Mouse (Mus musculus) liver, embryonic 13.5 days (tissue): ENCODE results near the gene Lmnb2. TPM values are rescaled to one million over a fixed set of nuclear protein-coding genes. Genes with fewer than 3 reads are reported as not detected.

Source experiments
- ATAC-seq: fragments of 200-750 bp; cut with Nextera tagmentation; 2 replicates; pipeline ENCODE4 v1.8.0; 2017; ENCODE audit warnings: low read depth, mild to moderate bottlenecking, moderate number of reproducible peaks, moderate library complexity
- DNase-seq: peaks from one replicate; pipeline ENCODE4 v3.0.0; 2022
- H3K27ac ChIP-seq: fragments of 300-500 bp; sonication (generic); 2 replicates; pipeline ENCODE4 v1.5.1; 2015; ENCODE audit warnings: moderate library complexity, mild to moderate bottlenecking, inconsistent platforms
- H3K27me3 ChIP-seq: fragments of 300-500 bp; sonication (generic); 2 replicates; pipeline ENCODE4 v1.6.1; 2015; ENCODE audit warnings: mild to moderate bottlenecking, inconsistent platforms
- H3K36me3 ChIP-seq: fragments of 300-500 bp; sonication (generic); 2 replicates; pipeline ENCODE4 v1.6.1; 2015; ENCODE audit warnings: mild to moderate bottlenecking, inconsistent platforms
- H3K4me1 ChIP-seq: fragments of 300-500 bp; sonication (generic); replicated peaks from 2 replicates; pipeline ENCODE4 v1.6.1; 2015; ENCODE audit warnings: inconsistent platforms
- H3K4me2 ChIP-seq: fragments of 300-500 bp; sonication (generic); 2 replicates; pipeline ENCODE4 v1.6.1; 2015; ENCODE audit warnings: inconsistent platforms, mild to moderate bottlenecking, moderate library complexity
- H3K4me3 ChIP-seq: fragments of 300-500 bp; sonication (generic); replicated peaks from 2 replicates; pipeline ENCODE4 v1.5.1; 2015; ENCODE audit warnings: mild to moderate bottlenecking, inconsistent platforms
- H3K9ac ChIP-seq: fragments of 300-500 bp; sonication (generic); 2 replicates; pipeline ENCODE4 v1.6.1; 2015; ENCODE audit warnings: mild to moderate bottlenecking, inconsistent platforms
- H3K9me3 ChIP-seq: fragments of 300-500 bp; sonication (generic); replicated peaks from 2 replicates; pipeline ENCODE4 v1.6.1; 2016; ENCODE audit warnings: inconsistent platforms
- WGBS: fragments of 180-500 bp; shearing (Covaris S2); methylation state at CpG from one replicate; pipeline ENCODE4 v1.1.7; 2015; ENCODE audit not compliant: insufficient replicate concordance; 5-methylcytosine and 5-hydroxymethylcytosine counted together
- polyA plus RNA-seq: library from polyadenylated mRNA; unstranded; fragments of >200 nt; fragmentation: Nextera tagmentation; extraction: Ambion mirVana; gene quantifications from 2 replicates; pipeline ENCODE4 v1.2.1, GENCODE M21; 2015

Gene Lmnb2
- polyA plus RNA-seq, 1 experiment from 2014 or later: 14.0 TPM

DNA sequence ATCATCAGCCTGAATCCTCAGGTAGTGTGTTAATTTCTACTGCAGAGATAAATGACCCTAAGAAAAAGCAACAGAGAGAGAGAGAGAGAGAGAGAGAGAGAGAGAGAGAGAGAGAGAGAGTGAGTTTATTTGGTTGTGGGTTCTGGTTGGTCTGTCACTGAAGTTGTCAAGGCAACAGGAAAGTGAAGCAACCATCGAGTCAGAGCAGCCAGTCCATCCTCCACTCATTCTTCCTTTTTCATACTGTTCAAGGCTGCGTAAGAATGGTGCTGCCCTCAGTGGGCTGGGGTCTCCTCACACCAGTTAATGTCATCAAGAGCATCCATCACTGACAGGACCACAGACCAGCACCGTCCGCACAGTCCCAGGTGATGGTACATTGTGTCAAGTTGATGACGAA lies 26.2 kb upstream of the Lmnb2 start:
- ATAC-seq (no peak), DNase-seq (no peak)
- H3K27me3 ChIP-seq: peaks cover 14% of the 10 kb centered on the region
- H3K4me2 ChIP-seq: no peak overlapping the region
- H3K27ac ChIP-seq: no peak overlapping the region
- WGBS: 62% methylated on average over 5 of the region's 5 CpGs
- H3K4me1 ChIP-seq: peaks cover 45% of the 10 kb centered on the region
- no peaks in the 10 kb centered on the region for H3K36me3 ChIP-seq
- H3K4me3 ChIP-seq: no peak overlapping the region
- H3K9me3 ChIP-seq: no peaks in the 10 kb centered on the region
- no peak overlapping the region for H3K9ac ChIP-seq

DNA sequence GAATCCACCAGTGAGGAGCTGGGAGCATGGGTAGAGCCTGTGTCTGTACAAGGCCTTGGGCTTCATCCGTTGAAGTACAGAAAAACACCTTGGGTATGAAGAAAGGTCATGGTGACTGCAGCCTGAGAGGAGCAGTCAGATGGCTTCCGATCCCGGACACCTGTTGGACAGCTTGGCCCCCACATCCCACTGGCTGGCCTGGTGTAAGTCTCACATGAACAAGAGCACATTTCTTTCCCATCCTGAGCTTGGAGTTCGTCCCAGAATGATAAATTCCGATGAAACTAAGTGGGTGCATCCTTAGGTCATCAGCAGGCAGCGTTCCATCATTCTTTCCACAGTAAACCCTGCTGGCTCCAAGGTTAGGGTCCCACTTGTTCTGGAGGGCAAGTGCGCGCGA lies 25.7 kb upstream of the Lmnb2 start:
- 74% methylated on average over 9 of the region's 9 CpGs for WGBS
- ATAC-seq: no peak
- DNase-seq: no peak
- Histone ChIP-seq H3K27me3 (peaks cover 19% of the 10 kb centered on the region), H3K4me1 (peaks cover 44% of the 10 kb centered on the region), H3K27ac (no peak overlapping the region), H3K4me2 (no peak overlapping the region), H3K9ac (no peak overlapping the region), H3K9me3 (no peaks in the 10 kb centered on the region), H3K4me3 (no peak overlapping the region), H3K36me3 (no peaks in the 10 kb centered on the region)

DNA sequence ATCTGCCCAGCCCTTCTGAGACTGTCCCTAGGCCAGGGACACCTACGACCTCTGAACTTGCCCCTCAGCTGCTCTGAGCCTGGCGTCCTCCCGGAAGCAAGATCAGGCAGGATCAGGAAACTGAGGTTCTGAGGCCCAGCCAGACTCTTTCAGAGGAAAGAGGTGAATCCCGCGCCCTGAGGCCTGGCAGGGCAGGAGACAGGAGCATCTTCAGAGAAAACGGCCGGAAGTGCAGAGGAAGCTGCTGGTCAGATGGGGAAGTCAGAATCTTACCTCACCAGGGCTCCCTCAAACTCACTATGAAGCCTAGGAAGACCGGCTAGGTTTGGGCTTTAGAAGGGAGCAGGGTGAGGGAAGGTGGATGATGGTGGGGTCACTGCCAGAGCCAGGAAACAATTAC lies 24.9 kb upstream of the Lmnb2 start:
- Histone ChIP-seq H3K9me3 (no peaks in the 10 kb centered on the region), H3K27me3 (peaks cover 27% of the 10 kb centered on the region), H3K4me2 (no peak overlapping the region), H3K9ac (no peak overlapping the region), H3K27ac (no peak overlapping the region), H3K4me3 (no peak overlapping the region), H3K36me3 (no peaks in the 10 kb centered on the region), H3K4me1 (peaks cover 38% of the 10 kb centered on the region)
- WGBS: 19% methylated on average over 8 of the region's 8 CpGs
- no peak for ATAC-seq
- no peak for DNase-seq

DNA sequence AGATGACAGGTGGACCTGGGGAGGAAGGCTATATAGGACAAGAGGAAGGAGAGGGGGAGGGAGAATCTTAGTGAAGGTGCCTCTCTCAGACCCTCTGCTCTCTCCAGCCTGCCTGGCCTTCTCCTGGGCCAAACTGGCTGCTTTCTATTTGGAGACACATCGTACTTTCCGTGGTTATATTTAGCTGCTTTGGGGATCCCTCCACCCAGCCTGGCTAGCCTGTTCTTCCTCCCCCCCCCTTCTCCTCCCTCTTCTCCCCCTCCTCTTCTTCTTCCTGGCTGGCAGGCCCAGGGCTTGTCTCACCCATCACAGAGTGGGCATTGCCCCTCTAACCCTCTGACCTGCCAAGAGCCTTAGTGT lies 22.9 kb upstream of the Lmnb2 start:
- Histone ChIP-seq H3K27me3 (peaks cover 47% of the 10 kb centered on the region), H3K9ac (no peak overlapping the region), H3K36me3 (no peaks in the 10 kb centered on the region), H3K4me1 (peaks cover 48% of the 10 kb centered on the region), H3K4me3 (no peak overlapping the region), H3K9me3 (no peaks in the 10 kb centered on the region), H3K4me2 (no peak overlapping the region), H3K27ac (no peak overlapping the region)
- ATAC-seq (no peak), DNase-seq (no peak)
- WGBS: 8% methylated on average over 2 of the region's 2 CpGs

DNA sequence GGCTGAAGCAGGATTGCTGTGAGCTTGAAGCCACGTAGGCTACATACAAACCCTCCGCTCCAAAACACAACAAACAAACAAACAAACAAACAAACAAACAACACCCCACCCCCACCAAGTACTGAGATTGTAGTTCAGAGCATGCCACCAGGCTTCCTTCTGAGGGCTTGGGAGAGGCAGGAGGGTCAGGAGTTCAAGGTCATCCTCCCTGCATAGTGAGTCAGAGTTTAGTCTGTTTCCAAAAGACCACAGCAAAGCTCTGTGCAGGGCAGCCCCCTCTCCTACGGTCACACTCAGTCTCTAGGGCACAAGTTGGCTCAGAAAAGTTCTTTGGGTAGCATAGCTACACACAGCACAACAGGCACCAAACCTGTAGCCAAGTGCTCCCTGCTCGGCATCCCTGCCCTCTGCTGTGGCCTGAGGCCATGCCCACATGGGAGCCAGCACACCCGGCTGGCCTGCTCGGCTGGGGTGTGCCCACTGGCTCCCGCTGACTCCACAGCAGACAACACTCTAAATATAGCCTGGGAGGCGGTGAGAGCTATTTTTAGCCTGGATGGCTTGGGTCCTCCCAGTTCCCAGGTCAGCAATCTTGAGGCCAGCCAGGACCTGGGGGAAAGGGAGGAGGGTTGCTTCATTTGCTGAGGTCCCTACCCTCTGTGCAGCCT lies 22.4 kb upstream of the Lmnb2 start:
- Histone ChIP-seq H3K4me3 (no peak overlapping the region), H3K27me3 (peaks cover 52% of the 10 kb centered on the region), H3K4me1 (peaks cover 53% of the 10 kb centered on the region), H3K27ac (0 out of 2 replicates have a peak overlapping the region, but pooled peaks have one; percentile 12), H3K9me3 (no peaks in the 10 kb centered on the region), H3K4me2 (peak overlapping the region; percentile 67), H3K9ac (peak overlapping the region; percentile 33; the same call in 1 of the 2 replicates), H3K36me3 (no peaks in the 10 kb centered on the region)
- DNase-seq (no peak), ATAC-seq (no peak)
- WGBS: 20% methylated on average over 8 of the region's 8 CpGs

DNA sequence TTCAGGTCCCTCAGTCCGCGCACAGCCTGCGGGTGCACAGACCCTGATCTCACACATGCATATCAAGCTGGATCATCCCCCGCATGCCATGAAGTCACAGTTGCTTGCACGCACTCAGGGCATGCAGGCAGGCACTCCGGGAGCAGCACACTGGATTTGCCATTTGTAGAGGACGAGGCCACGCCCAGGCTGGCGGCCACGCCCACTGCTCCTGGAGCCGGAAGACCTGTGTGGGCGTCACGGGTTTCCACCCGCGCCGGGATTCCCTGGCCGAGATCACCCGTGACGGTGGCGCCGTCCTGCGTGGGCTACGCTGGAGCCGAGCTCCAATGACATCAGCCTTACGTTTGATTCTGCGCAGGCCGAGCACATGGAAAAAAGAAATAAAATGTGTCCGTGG lies 21.6 kb upstream of the Lmnb2 start:
- DNase-seq (peak; percentile 75), ATAC-seq (peak; percentile 52)
- H3K27me3 ChIP-seq: peaks cover 58% of the 10 kb centered on the region
- peak overlapping the region; percentile 67 for H3K4me2 ChIP-seq
- H3K36me3 ChIP-seq: no peaks in the 10 kb centered on the region
- peaks cover 55% of the 10 kb centered on the region for H3K4me1 ChIP-seq
- H3K9me3 ChIP-seq: no peaks in the 10 kb centered on the region
- H3K27ac ChIP-seq: no peak overlapping the region
- peak overlapping the region; percentile 33 for H3K9ac ChIP-seq
- peak overlapping the region; percentile 49 for H3K4me3 ChIP-seq
- WGBS: 2% methylated on average over 28 of the region's 28 CpGs

DNA sequence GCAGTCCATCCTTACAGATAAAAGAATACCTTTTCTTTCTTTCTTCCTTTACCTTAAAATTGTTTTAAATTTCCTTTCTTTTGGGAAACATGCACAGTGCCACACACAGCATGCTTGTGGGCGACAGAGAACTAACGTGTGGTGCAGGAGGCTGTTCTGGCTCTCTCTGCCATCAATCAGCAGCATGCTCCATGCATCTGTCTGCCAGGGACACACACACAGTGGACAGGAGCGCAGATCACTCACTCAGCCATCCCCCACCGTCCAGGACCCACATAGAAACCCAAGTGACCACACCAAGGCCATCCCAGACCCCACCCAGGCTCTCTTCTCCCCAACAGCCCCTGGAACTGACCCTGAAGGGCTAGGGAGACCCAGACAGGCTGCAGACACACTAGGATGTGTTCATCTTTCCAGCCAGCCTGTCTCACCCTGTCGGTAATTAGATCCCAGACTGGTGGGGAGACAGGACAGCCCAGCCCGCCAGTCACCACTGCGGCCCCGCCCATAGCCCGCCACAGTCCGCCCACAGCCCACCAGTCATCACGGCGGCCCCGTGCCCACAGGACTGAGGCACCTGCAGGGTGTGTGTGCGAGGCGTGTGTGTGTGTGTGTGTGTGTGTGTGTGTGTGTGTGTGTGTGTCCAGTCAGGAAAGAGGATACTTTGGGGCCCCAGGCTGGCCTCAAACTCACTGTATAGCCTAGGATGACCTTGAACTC lies 20.9 kb upstream of the Lmnb2 start:
- H3K27me3 ChIP-seq: peaks cover 65% of the 10 kb centered on the region
- no peak for DNase-seq

DNA sequence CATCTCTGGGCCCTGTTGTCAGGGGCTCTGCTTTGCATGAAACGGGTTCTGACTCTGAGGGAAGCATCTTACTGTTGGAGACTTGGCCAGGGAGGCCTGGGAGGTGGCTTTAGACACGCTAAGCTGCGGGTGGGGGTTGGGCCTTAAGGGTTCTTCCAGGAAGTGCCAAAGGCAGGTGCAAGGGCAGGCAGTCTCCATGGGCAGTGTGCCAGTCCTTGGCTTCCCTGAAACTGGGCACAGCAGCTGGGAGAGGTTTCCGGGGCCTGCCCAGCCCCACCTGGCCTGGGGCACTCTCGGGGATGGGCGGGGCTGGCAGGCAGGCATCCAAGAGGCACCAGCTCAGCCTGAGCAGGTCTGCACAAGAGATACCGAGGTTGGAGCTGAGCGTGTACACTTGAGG lies 19.6 kb upstream of the Lmnb2 start:
- H3K27ac ChIP-seq: no peak overlapping the region
- no peak overlapping the region for H3K4me2 ChIP-seq
- ATAC-seq (no peak), DNase-seq (no peak)
- H3K9ac ChIP-seq: no peak overlapping the region
- H3K27me3 ChIP-seq: peaks cover 76% of the 10 kb centered on the region
- H3K36me3 ChIP-seq: no peaks in the 10 kb centered on the region
- H3K4me1 ChIP-seq: peaks cover 69% of the 10 kb centered on the region
- H3K4me3 ChIP-seq: no peak overlapping the region
- 27% methylated on average over 8 of the region's 8 CpGs for WGBS
- H3K9me3 ChIP-seq: no peaks in the 10 kb centered on the region

More for the DNA sequence above, 20.9 kb upstream of the Lmnb2 start:
- no peaks in the 10 kb centered on the region for H3K36me3 ChIP-seq
- WGBS: 16% methylated on average over 15 of the region's 15 CpGs
- H3K4me2 ChIP-seq: peak overlapping the region; percentile 67
- peaks cover 58% of the 10 kb centered on the region for H3K4me1 ChIP-seq
- H3K9ac ChIP-seq: peak overlapping the region; percentile 33
- ATAC-seq: peak; percentile 34
- peak overlapping the region; percentile 49 for H3K4me3 ChIP-seq
- H3K9me3 ChIP-seq: no peaks in the 10 kb centered on the region
- no peak overlapping the region for H3K27ac ChIP-seq

DNA sequence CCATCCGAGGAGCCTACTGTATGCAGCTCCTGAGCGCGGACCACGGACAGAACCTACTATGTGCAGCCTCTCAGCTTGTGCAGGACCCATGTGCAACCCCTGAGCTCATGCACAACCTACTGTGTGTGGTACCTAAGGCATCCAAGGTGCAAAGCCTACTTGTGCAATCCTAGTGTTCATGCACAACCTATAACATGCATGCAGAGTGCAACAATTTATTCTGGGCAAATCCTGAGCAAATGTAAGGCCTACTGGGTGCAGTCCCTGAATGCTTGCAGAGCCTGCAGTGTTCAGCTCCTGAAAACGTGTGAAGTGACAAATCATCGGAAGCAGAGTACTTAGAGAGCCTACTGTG lies 18.7 kb upstream of the Lmnb2 start:
- no peak overlapping the region for H3K27ac ChIP-seq
- H3K4me1 ChIP-seq: peaks cover 77% of the 10 kb centered on the region
- H3K4me2 ChIP-seq: peak overlapping the region; percentile 55
- no peak for ATAC-seq
- no peaks in the 10 kb centered on the region for H3K36me3 ChIP-seq
- no peaks in the 10 kb centered on the region for H3K9me3 ChIP-seq
- no peak for DNase-seq
- peak overlapping the region; percentile 35; the same call in 1 of the 2 replicates for H3K4me3 ChIP-seq
- H3K27me3 ChIP-seq: peaks cover 84% of the 10 kb centered on the region
- no peak overlapping the region for H3K9ac ChIP-seq
- WGBS: 16% methylated on average over 6 of the region's 6 CpGs

DNA sequence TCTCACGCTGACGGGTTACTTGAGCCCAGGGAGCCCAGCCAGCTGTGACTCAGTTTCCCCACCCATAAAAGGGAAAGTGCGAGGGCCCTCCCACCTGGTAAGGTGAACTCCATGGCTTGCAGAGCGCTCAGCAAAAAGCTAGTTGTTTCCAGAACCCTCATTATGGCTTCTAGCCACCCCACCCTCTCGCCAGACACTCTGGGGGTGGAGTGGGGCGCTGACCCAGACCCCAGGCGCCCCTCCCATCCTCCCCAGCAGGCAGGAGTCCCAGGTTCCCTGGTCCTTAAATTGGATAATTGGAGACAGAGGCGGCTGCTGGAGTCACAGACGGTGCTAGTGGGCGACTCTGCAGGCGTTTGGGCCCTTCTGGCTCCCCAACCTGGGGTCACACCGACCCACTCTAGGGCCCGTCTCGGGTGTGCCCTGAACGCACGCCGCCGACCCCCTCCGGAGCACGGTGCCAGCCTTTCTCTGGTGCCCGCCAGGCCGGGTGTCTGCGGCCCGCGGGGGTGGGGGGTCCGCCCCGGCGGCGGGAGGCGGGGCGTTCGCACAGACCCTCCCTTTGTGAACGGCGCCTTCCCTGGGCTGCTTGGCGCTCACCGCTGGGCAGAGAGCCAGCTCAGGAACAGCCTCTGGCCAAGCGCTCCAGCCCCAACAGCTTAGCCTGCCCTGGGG lies 18.2 kb upstream of the Lmnb2 start:
- H3K4me1 ChIP-seq: peaks cover 83% of the 10 kb centered on the region
- ATAC-seq: no peak

DNA sequence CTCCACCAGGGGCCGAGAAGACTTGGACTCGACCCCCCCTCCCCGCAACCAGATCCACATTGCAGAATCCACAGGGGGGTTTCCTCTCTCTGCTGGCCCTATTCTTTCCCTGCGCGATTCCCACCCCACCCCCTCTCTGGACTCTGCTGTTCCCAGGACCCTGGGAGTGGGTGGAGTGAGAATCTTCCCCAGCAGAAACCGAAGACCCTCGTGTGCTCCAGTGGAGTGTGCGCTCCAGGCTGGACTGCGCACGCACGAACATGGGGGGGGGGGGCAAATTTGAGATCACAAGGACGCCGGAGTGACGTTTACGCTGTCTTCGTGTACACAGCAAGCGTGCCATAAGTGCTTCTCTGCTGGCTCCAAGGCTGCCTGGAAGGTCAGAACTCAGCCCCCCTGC lies 17.7 kb upstream of the Lmnb2 start:
- 11% methylated on average over 17 of the region's 17 CpGs for WGBS
- H3K9me3 ChIP-seq: no peaks in the 10 kb centered on the region
- ATAC-seq: no peak
- no peaks in the 10 kb centered on the region for H3K36me3 ChIP-seq
- H3K4me1 ChIP-seq: peaks cover 84% of the 10 kb centered on the region
- no peak for DNase-seq
- H3K4me2 ChIP-seq: 0 out of 2 replicates have a peak overlapping the region, but pooled peaks have one; percentile 55
- H3K4me3 ChIP-seq: no peak overlapping the region
- no peak overlapping the region for H3K9ac ChIP-seq
- H3K27me3 ChIP-seq: peaks cover 92% of the 10 kb centered on the region
- no peak overlapping the region for H3K27ac ChIP-seq

More for the DNA sequence above, 18.2 kb upstream of the Lmnb2 start:
- Histone ChIP-seq H3K4me2 (peak overlapping the region; percentile 55), H3K9ac (no peak overlapping the region), H3K27me3 (peaks cover 89% of the 10 kb centered on the region), H3K9me3 (no peaks in the 10 kb centered on the region), H3K27ac (no peak overlapping the region), H3K4me3 (peak overlapping the region; percentile 35), H3K36me3 (no peaks in the 10 kb centered on the region)
- WGBS: 4% methylated on average over 37 of the region's 37 CpGs
- DNase-seq: no peak
